Mouse (Mus musculus): Measurements from ENCODE around the gene Ocln.

- no peak for TF ChIP-seq CTCF (IDR thresholded peaks at IDR 0.05; ENCODE audit: control insufficient read depth, insufficient read depth, insufficient read length)
- no peak for TF ChIP-seq USF1 (IDR thresholded peaks at IDR 0.05; ENCODE audit: low read depth)
- TF ChIP-seq MYOD1 (IDR thresholded peaks at IDR 0.05; ENCODE audit: control insufficient read depth, insufficient read length, low read depth), result no peak
- no peak for TF ChIP-seq MAX (IDR thresholded peaks at IDR 0.05)
- no peak for TF ChIP-seq CEBPB (IDR thresholded peaks at IDR 0.05; ENCODE audit: low read depth)
- TF ChIP-seq MYOG (IDR thresholded peaks at IDR 0.05; ENCODE audit: control insufficient read depth, extremely low read depth, insufficient read length), result no peak
Observed at GRCm38 (mm10) chr13:100594838-100595551, 42.5 kb upstream of the Ocln start.

All from C2C12 (cell line).